Mouse (Mus musculus) MEL (cell line): ENCODE measurements around the gene Gm16181. TPM values are rescaled to one million over a fixed set of nuclear protein-coding genes. Genes with fewer than 3 reads are reported as not detected.

Experiments used
- DNase-seq: peaks from one replicate; pipeline ENCODE4 v3.0.0; 2011; ENCODE audit warnings: low read depth, low spot score
- H3K27ac ChIP-seq: 2 replicates; pipeline ENCODE4 v1.5.1; 2012; ENCODE audit warnings: low read depth, mild to moderate bottlenecking, control low read depth, low read length, moderate library complexity; ENCODE audit not compliant: control insufficient read depth
- H3K27me3 ChIP-seq, 2 experiments: fragments of 150-350 bp in 1 of 2; sonication (generic) in 1 of 2; 2 replicates each; pipeline ENCODE4 v1.6.1; 2012; ENCODE audit warnings: low read length in 2 of 2, mild to moderate bottlenecking in 2 of 2, improper control_type of control experiment in 1 of 2, moderate library complexity in 1 of 2; ENCODE audit not compliant: insufficient read depth in 2 of 2, control insufficient read depth in 1 of 2
- H3K36me3 ChIP-seq, 2 experiments: 2 replicates each; pipeline ENCODE4 v1.6.1; 2012 to 2014; ENCODE audit warnings: low read length in 2 of 2, improper control_type of control experiment in 1 of 2, inconsistent platforms in 1 of 2, mild to moderate bottlenecking in 1 of 2; ENCODE audit not compliant: insufficient read depth in 2 of 2, control insufficient read depth in 1 of 2
- H3K4me1 ChIP-seq, 2 experiments: fragments of 150-350 bp in 1 of 2; sonication (generic) in 1 of 2; 2 replicates each; pipeline ENCODE4 v1.6.1; 2012; ENCODE audit warnings: low read length in 2 of 2, improper control_type of control experiment in 1 of 2, mild to moderate bottlenecking in 1 of 2; ENCODE audit not compliant: insufficient read depth in 2 of 2, control insufficient read depth in 1 of 2
- H3K4me3 ChIP-seq, 2 experiments: fragments of 150-350 bp in 1 of 2; sonication (generic) in 1 of 2; 2 replicates each; pipeline ENCODE4 v1.5.1; 2012; ENCODE audit warnings: low read depth in 2 of 2, low read length in 2 of 2, mild to moderate bottlenecking in 2 of 2, moderate library complexity in 2 of 2, control low read depth in 1 of 2, improper control_type of control experiment in 1 of 2; ENCODE audit not compliant: control insufficient read depth in 1 of 2, insufficient read depth in 1 of 2
- H3K79me2 ChIP-seq: 2 replicates; pipeline ENCODE4 v1.6.1; 2012; ENCODE audit warnings: mild to moderate bottlenecking, low read length, moderate library complexity; ENCODE audit not compliant: control insufficient read depth, poor library complexity, insufficient read depth
- H3K9ac ChIP-seq: 2 replicates; pipeline ENCODE4 v1.6.1; 2012; ENCODE audit warnings: low read depth, mild to moderate bottlenecking, control low read depth, low read length, moderate library complexity; ENCODE audit not compliant: control insufficient read depth, poor library complexity, severe bottlenecking
- H3K9me3 ChIP-seq: fragments of 150-350 bp; sonication (generic); replicated peaks from 2 replicates; pipeline ENCODE4 v1.6.1; 2012; ENCODE audit warnings: mild to moderate bottlenecking, low read length, improper control_type of control experiment, moderate library complexity; ENCODE audit not compliant: insufficient read depth
- CHD1 ChIP-seq: IDR thresholded peaks from 2 replicates; pipeline ENCODE4 v1.6.1; 2012; ENCODE audit warnings: low read depth, mild to moderate bottlenecking, inconsistent platforms, low read length, improper control_type of control experiment
- CTCF ChIP-seq, 3 experiments: IDR thresholded peaks in 2 of 3; conservative IDR thresholded peaks in 1 of 3; 2 replicates each; pipeline ENCODE4 v1.5.1; 2011 to 2012; ENCODE audit warnings: low read length in 3 of 3, low read depth in 2 of 3, mild to moderate bottlenecking in 2 of 3, improper control_type of control experiment in 1 of 3, inconsistent platforms in 1 of 3, mixed read lengths in 1 of 3, moderate library complexity in 1 of 3; ENCODE audit not compliant: control insufficient read depth in 1 of 3, insufficient read depth in 1 of 3, poor library complexity in 1 of 3, severe bottlenecking in 1 of 3
- E2F4 ChIP-seq: IDR thresholded peaks from 2 replicates; pipeline ENCODE4 v1.6.1; 2011; ENCODE audit warnings: low read depth, low read length, improper control_type of control experiment, borderline replicate concordance
- EP300 ChIP-seq, 2 experiments: IDR thresholded peaks; 2 replicates each; pipeline ENCODE4 v1.6.1; 2011; ENCODE audit warnings: improper control_type of control experiment in 2 of 2, low read length in 2 of 2, low read depth in 1 of 2, mild to moderate bottlenecking in 1 of 2
- GABPA ChIP-seq: IDR thresholded peaks from 2 replicates; pipeline ENCODE4 v1.6.1; 2012; ENCODE audit warnings: low read depth, mild to moderate bottlenecking, inconsistent platforms, low read length, improper control_type of control experiment, moderate library complexity
- GATA1 ChIP-seq: IDR thresholded peaks from 2 replicates; pipeline ENCODE4 v1.6.1; 2011; ENCODE audit warnings: low read depth, low read length, improper control_type of control experiment
- JUND ChIP-seq: IDR thresholded peaks from 2 replicates; pipeline ENCODE4 v1.6.1; 2011; ENCODE audit warnings: low read depth, mild to moderate bottlenecking, improper control_type of control experiment, low read length
- KAT2A ChIP-seq: conservative IDR thresholded peaks from 2 replicates; pipeline ENCODE4 v1.6.1; 2012; ENCODE audit warnings: low read depth, low read length, improper control_type of control experiment, inconsistent platforms
- MAFK ChIP-seq: IDR thresholded peaks from 2 replicates; pipeline ENCODE4 v1.6.1; 2011; ENCODE audit warnings: low read depth, mild to moderate bottlenecking, low read length, improper control_type of control experiment, borderline replicate concordance
- MAX ChIP-seq: IDR thresholded peaks from 2 replicates; pipeline ENCODE4 v1.6.1; 2011; ENCODE audit warnings: low read length, improper control_type of control experiment
- MAZ ChIP-seq: IDR thresholded peaks from 2 replicates; pipeline ENCODE4 v1.6.1; 2012; ENCODE audit warnings: low read depth, mild to moderate bottlenecking, inconsistent platforms, low read length, improper control_type of control experiment
- MEF2A ChIP-seq: IDR thresholded peaks from 2 replicates; pipeline ENCODE4 v1.6.1; 2014; ENCODE audit warnings: low read depth, mild to moderate bottlenecking, inconsistent platforms, low read length, improper control_type of control experiment; ENCODE audit not compliant: poor library complexity, insufficient replicate concordance, severe bottlenecking; ENCODE audit errors: extremely low read depth
- MXI1 ChIP-seq: IDR thresholded peaks from 2 replicates; pipeline ENCODE4 v1.6.1; 2011; ENCODE audit warnings: mild to moderate bottlenecking, low read depth, low read length, improper control_type of control experiment
- POLR2A ChIP-seq, 2 experiments: IDR thresholded peaks; 2 replicates each; pipeline ENCODE4 v1.6.1; 2011 to 2012; ENCODE audit warnings: low read length in 2 of 2, mild to moderate bottlenecking in 2 of 2, control low read depth in 1 of 2, improper control_type of control experiment in 1 of 2, low read depth in 1 of 2, moderate library complexity in 1 of 2; ENCODE audit not compliant: control insufficient read depth in 1 of 2, insufficient read depth in 1 of 2, poor library complexity in 1 of 2
- POLR2AphosphoS5 ChIP-seq: IDR thresholded peaks from 2 replicates; pipeline ENCODE4 v1.6.1; 2012; ENCODE audit warnings: low read depth, borderline replicate concordance, mild to moderate bottlenecking, inconsistent platforms, low read length, moderate library complexity, mixed read lengths
- TAL1 ChIP-seq: IDR thresholded peaks from 2 replicates; pipeline ENCODE4 v1.6.1; 2012; ENCODE audit warnings: mild to moderate bottlenecking, inconsistent platforms, low read length, moderate library complexity, mixed read lengths
- TBP ChIP-seq: IDR thresholded peaks from 2 replicates; pipeline ENCODE4 v1.8.0; 2011; ENCODE audit warnings: low read depth, low read length, improper control_type of control experiment
- TCF12 ChIP-seq: IDR thresholded peaks from 2 replicates; pipeline ENCODE4 v1.6.1; 2014; ENCODE audit warnings: low read depth, mild to moderate bottlenecking, inconsistent platforms, low read length, improper control_type of control experiment, moderate library complexity
- UBTF ChIP-seq: IDR thresholded peaks from 2 replicates; pipeline ENCODE4 v1.6.1; 2012; ENCODE audit warnings: low read depth, mild to moderate bottlenecking, inconsistent platforms, low read length, improper control_type of control experiment, moderate library complexity, borderline replicate concordance; ENCODE audit not compliant: insufficient read depth
- USF2 ChIP-seq, 2 experiments: IDR thresholded peaks; 2 replicates each; pipeline ENCODE4 v1.6.1; 2011 to 2012; ENCODE audit warnings: improper control_type of control experiment in 2 of 2, low read length in 2 of 2, borderline replicate concordance in 1 of 2, inconsistent platforms in 1 of 2, low read depth in 1 of 2, mild to moderate bottlenecking in 1 of 2; ENCODE audit not compliant: insufficient read depth in 1 of 2
- ZNF384 ChIP-seq: IDR thresholded peaks from 2 replicates; pipeline ENCODE4 v1.6.1; 2012; ENCODE audit warnings: low read depth, mild to moderate bottlenecking, inconsistent platforms, low read length, improper control_type of control experiment
- polyA plus RNA-seq, 2 experiments: library from polyadenylated mRNA; stranded (reverse) in 1 of 2; unstranded in 1 of 2; fragments of >175 nt in 1 of 2; fragments of >200 nt in 1 of 2; gene quantifications; 2 replicates each; pipeline versions ENCODE4 v1.2.1 to v1.2.4; 2012; ENCODE audit warnings: low replicate concordance in 2 of 2, low read depth in 1 of 2; ENCODE audit not compliant: insufficient read length in 2 of 2, insufficient read depth in 1 of 2, missing spikeins in 1 of 2
- total RNA-seq: library from RNA; depleted of rRNA; stranded (reverse); fragments of 300-350 nt; gene quantifications from 2 replicates; pipeline ENCODE4 v1.2.3, GENCODE M21; 2012

Gene Gm16181
- total and polyA plus RNA-seq, 3 experiments: 0.58 TPM; not detected in 2

DNA sequence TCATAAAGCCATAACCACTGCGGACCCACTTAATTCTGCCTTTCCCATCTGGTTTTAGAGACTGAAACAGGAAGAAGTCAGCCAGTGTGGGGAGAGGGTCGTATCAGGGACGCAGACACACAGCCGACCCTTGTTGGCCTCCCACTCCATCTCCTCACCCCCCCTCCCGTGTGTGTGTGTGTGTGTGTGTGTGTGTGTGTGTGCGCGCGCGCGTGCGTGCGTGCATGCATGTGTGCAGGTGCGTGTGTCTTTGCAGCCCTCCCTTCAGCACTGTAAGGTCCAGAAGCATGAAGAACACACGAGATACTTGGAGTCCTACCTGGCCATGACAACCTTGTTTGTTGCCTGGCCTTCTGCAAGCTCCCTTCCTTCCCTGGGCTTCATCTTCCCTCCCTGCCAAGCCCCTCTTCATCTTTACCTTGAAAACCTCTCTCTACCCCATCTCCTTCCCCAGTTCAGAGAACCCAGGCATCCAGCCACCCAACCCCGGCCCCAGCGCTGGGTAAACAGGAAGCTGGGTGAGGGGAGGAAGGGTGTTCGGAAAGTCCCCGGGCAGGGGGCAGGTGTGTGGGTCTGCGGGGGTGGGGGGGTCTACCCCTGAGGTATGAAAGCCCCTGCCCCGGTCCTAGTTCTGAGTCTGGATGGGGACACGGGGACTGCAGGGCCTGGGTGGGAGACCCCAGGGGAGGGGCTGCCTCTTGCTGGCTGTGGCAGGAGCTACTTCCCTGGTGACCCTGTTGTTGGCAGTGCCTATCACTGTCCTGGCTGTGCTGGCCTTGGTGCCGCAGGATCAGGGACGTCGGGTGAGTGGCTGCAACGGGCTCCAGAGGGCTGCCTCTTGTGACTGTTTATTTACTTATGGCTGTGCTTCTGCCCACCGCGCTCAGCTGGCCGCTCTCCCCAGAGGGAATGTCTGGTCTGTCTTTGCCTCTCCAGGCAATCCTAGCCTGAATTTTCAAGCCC, 26.5 kb upstream of the Gm16181 start, which contains the start of gene Ltb:
Gene Ltb (plus strand): TSS at position 559 of the 963 bp plus-strand sequence.
- peak within 1 kb of the TSS; percentile 17; the same call in 1 of the 2 replicates for H3K27ac ChIP-seq
- no peak for DNase-seq
- H3K4me3 ChIP-seq: peak within 1 kb of the TSS; percentile 71 to 74
- peaks cover 5% of the 10 kb centered on the region; the same call in 1 of the 2 replicates for H3K79me2 ChIP-seq
- H3K27me3 ChIP-seq: no peaks in the 10 kb centered on the region
- H3K4me1 ChIP-seq: peaks cover 19 to 31% of the 10 kb centered on the region in 2 experiments
- no peaks in the 10 kb centered on the region for H3K9me3 ChIP-seq
- peaks cover 0 to 24% of the 10 kb centered on the region in 2 experiments; a peak in 2 of 4 replicates for H3K36me3 ChIP-seq
- TF ChIP-seq JUND: no peak
- TF ChIP-seq CTCF (IDR thresholded peaks at IDR 0.05 in 2 of 3, conservative IDR thresholded peaks at IDR 0.05 in 1 of 3; ENCODE audit: control insufficient read depth in 1 of 3, insufficient read depth in 1 of 3, low read depth in 2 of 3, low read length in 3 of 3, poor library complexity in 1 of 3, severe bottlenecking in 1 of 3): no peak
- TF ChIP-seq ZNF384: no peak
- TF ChIP-seq KAT2A: no peak
- TF ChIP-seq E2F4: no peak
- TF ChIP-seq TCF12: no peak
- TF ChIP-seq TAL1: no peak
- TF ChIP-seq GATA1: no peak
- TF ChIP-seq GABPA: no peak
- peak within 1 kb of the TSS; percentile 71 for H3K9ac ChIP-seq

DNA sequence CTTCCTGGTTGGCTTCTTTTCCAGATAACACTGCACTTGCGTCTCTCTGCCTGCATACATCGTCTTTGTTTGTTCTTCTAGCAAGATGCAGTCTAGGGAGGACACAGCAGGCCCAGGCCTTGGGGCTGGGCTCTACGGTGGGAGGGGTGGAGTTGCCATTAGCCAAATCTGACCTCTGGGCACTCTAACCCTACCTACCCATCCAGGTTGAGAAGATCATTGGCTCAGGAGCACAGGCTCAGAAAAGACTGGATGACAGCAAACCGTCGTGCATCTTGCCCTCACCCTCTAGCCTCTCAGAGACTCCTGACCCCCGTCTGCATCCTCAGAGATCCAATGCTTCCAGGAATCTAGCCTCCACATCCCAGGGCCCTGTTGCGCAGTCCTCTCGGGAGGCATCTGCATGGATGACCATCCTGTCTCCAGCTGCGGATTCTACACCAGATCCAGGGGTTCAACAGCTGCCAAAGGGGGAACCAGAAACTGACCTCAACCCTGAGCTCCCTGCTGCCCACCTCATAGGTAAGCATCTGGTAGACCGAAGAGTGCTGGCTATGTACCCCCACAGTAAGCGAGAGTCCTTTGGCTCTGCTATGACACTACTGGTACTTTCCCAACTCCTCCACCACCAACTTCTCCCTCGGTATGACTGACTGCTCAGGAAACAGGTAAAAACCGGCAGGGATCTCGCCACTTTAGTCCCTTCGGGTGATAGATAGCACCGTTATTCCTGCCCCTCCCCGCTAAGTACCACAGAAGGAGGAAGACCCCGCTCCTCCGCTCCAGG, 25.6 kb upstream of the Gm16181 start:
- Histone ChIP-seq H3K9ac (peak overlapping the region; percentile 71), H3K9me3 (no peaks in the 10 kb centered on the region), H3K79me2 (peaks cover 5% of the 10 kb centered on the region; the same call in 1 of the 2 replicates), H3K27me3 (no peaks in the 10 kb centered on the region), H3K4me1 (peaks cover 11 to 23% of the 10 kb centered on the region in 2 experiments), H3K27ac (no peak overlapping the region), H3K4me3 (peak overlapping the region; percentile 71 to 74), H3K36me3 (peaks cover 0 to 18% of the 10 kb centered on the region in 2 experiments; a peak in 2 of 4 replicates)
- TF ChIP-seq MAZ (no peak), MXI1 (no peak), TBP (no peak), MAX (no peak), TCF12 (no peak), EP300 (IDR thresholded peaks at IDR 0.05; ENCODE audit: low read depth in 1 of 2, low read length in 2 of 2) (no peak), POLR2A (IDR thresholded peaks at IDR 0.05; ENCODE audit: control insufficient read depth in 1 of 2, insufficient read depth in 1 of 2, low read depth in 1 of 2, low read length in 2 of 2, poor library complexity in 1 of 2) (no peak), UBTF (no peak), POLR2AphosphoS5 (no peak), USF2 (IDR thresholded peaks at IDR 0.05; ENCODE audit: borderline replicate concordance in 1 of 2, insufficient read depth in 1 of 2, low read depth in 1 of 2, low read length in 2 of 2) (no peak), E2F4 (no peak), MAFK (no peak), MEF2A (no peak), JUND (no peak), CHD1 (no peak)
- DNase-seq: no peak
